Mouse (Mus musculus): ENCODE measurements around the gene Catsperz.

DNA sequence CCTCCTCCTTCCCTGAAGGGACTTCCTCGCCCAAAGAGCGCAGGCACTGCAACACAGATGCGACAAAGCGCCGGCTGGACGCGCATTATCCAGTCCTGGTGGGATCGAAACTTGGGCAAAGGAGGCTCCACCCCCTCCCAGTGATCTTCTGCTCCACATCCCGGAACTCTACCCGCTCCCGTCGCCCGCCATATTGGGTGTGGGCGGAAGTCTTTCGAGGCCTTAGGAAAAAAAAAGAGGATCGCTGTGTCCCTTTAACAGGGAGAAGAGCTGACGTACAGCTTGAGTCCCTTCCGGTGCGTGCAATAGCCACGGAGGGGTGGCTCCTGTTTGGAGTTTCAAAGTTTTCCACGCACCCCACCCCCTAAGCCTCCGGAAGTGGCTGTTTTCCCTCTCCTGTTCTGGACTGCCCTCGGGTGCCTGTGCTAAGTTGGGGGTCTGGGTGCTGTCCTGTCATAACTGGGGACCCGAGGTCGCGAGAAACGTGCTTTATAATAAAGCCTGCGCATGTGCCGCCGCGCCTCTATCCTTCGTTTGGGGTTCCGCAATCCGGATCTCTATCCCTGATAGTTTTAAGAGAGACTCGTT is 26.3 kb upstream of the Catsperz start:
- TF ChIP-seq GATA1 (IDR thresholded peaks at IDR 0.05; ENCODE audit: borderline replicate concordance, low read length), result no peak
- TF ChIP-seq FLI1 (IDR thresholded peaks at IDR 0.05; ENCODE audit: low read length), result peak; percentile 54; the same call in 1 of the 2 replicates
